Mouse (Mus musculus) forebrain, embryonic 10.5 days (tissue): ENCODE results near the gene Ap1m2. TPM values are rescaled to one million over a fixed set of nuclear protein-coding genes. Genes with fewer than 3 reads are reported as not detected.
A peak's percentile ranks its signal among the peaks of the same experiment; 100 is the strongest.

ENCODE experiments used
- DNase-seq: peaks from one replicate; pipeline ENCODE4 v3.0.0-alpha.2; 2017; ENCODE audit warnings: low spot score; ENCODE audit errors: extremely low spot score
- H3K27ac ChIP-seq: fragments of 300-500 bp; sonication (generic); 2 replicates; pipeline ENCODE4 v1.5.1; 2016; ENCODE audit warnings: mild to moderate bottlenecking
- H3K27me3 ChIP-seq: fragments of 300-500 bp; sonication (generic); 2 replicates; pipeline ENCODE4 v1.6.1; 2016; ENCODE audit warnings: mild to moderate bottlenecking; ENCODE audit not compliant: poor library complexity, severe bottlenecking
- H3K36me3 ChIP-seq: fragments of 300-500 bp; sonication (generic); replicated peaks from 2 replicates; pipeline ENCODE4 v1.6.1; 2016; ENCODE audit warnings: mild to moderate bottlenecking, moderate library complexity
- H3K4me1 ChIP-seq: fragments of 300-500 bp; sonication (generic); 2 replicates; pipeline ENCODE4 v1.6.1; 2016
- H3K4me3 ChIP-seq: fragments of 300-500 bp; sonication (generic); 2 replicates; pipeline ENCODE4 v1.5.1; 2016; ENCODE audit warnings: mild to moderate bottlenecking, moderate library complexity
- H3K9me3 ChIP-seq: fragments of 300-500 bp; sonication (generic); 2 replicates; pipeline ENCODE4 v1.6.1; 2016; ENCODE audit warnings: mild to moderate bottlenecking, moderate library complexity
- WGBS: fragments of 180-500 bp; shearing (Covaris S2); methylation state at CpG from one replicate; pipeline ENCODE4 v1.1.7; 2016; 5-methylcytosine and 5-hydroxymethylcytosine counted together
- polyA plus RNA-seq: library from polyadenylated mRNA; unstranded; fragments of >200 nt; fragmentation: Nextera tagmentation; extraction: Ambion mirVana; gene quantifications from 2 replicates; pipeline ENCODE4 v1.2.1, GENCODE M21; 2016

The Ap1m2 gene
- polyA plus RNA-seq, 1 experiment from 2014 or later = 8.5 TPM

GRCm38 (mm10) chr9:21321513-21321835 is 9.3 kb upstream of the Ap1m2 start:
- Histone ChIP-seq H3K9me3 (no peaks in the 10 kb centered on the region), H3K27ac (peak overlapping the region; percentile 83), H3K36me3 (peaks cover 18% of the 10 kb centered on the region), H3K4me1 (peaks cover 26% of the 10 kb centered on the region), H3K4me3 (peak overlapping the region; percentile 85), H3K27me3 (no peaks in the 10 kb centered on the region)
- WGBS = 17% methylated on average over 6 of the region's 6 CpGs
- DNase-seq = no peak

DNA sequence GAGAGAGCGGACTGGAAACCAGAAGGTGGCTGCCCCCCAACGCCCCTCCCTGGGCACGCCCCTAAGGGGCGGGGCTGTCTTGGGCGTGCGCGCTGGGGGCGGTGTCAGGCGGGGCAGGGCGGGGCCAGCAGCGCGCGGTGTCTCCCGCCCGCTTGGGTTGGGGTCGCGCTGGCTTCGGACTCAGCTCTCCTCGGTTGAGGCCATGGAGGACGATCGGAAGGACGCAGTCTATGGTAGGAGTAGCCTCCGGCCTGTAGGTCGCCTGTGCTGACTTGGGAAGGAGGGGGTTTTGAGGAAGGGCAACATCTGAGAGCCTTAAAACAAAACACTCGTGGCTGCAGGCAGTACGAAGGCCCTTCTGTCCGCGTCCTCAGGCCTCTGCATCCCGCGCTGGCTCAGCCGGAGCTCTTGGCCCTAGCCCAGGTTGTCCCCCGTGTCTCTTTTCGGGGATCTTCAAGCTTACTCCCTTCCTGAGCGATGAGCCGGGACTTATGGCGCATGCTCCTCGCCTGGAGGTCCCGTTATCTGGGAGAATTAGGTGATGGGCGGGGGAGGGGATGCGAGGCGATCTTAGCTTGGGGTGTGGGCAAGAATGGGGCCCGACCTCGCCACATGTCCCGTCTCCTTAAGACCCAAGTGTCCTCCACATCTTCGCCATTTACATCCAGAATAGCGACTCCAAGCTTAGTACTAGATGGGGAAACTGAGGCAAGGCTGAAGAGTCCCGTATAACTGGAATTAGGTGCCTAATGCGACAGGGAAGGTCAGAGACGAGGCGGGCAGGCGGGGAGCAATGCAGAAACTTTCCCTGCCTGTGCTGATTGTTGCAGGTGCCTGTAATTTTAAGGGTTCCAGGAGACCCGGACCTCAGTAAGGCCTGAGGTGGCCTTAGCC is 8.7 kb upstream of the Ap1m2 start, which contains the start of gene Slc44a2:
Gene Slc44a2, plus strand, starts transcription at position 80 of the 894 bp plus-strand sequence.
- Histone ChIP-seq H3K27ac (peak within 1 kb of the TSS; percentile 83), H3K9me3 (no peaks in the 10 kb centered on the region), H3K36me3 (peaks cover 14% of the 10 kb centered on the region), H3K4me3 (peak within 1 kb of the TSS; percentile 85), H3K4me1 (peaks cover 26% of the 10 kb centered on the region), H3K27me3 (no peaks in the 10 kb centered on the region)
- WGBS = under 1% methylated on average over 52 of the region's 52 CpGs
- DNase-seq = peak; percentile 85

DNA sequence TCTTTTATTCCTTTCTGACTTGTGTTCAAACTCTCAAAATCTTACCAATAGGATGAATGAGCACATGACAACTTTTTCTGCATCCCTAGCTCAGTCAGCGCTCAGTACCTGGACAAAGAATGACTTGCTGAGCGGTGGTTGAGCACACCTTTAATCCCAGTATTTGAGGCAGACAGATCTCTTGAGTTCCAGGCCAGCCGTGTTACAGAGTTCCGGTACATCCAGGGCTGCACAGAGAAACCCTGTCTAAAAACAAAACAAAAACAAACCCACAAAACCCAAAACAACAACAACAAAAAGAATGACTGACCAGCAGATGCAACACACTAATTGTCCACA is 8.1 kb upstream of the Ap1m2 start:
- peaks cover 11% of the 10 kb centered on the region for H3K36me3 ChIP-seq
- peaks cover 26% of the 10 kb centered on the region for H3K4me1 ChIP-seq
- no peaks in the 10 kb centered on the region for H3K9me3 ChIP-seq
- no peaks in the 10 kb centered on the region for H3K27me3 ChIP-seq
- peak overlapping the region; percentile 85 for H3K4me3 ChIP-seq
- DNase-seq = no peak
- 26% methylated on average over 4 of the region's 4 CpGs for WGBS
- peak overlapping the region; percentile 83 for H3K27ac ChIP-seq

DNA sequence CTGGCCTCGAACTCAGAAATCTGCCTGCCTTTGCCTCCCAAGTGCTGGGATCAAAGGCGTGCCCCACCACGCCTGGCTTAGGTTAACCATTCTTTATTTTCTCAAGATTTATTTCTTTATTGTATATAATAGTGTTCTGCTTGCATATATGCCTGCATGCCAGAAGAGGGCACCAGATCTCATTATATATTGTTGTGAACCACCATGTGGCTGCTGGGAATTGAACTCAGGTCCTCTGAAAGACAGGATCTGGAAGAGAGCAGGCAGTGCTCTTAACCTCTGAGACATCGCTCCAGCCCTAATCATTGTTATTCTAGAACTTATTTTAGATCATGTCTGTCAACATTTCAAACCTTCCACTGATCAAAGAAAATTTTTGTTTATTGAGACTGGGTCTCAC is 7.4 kb upstream of the Ap1m2 start:
- H3K27ac ChIP-seq = no peak overlapping the region
- H3K9me3 ChIP-seq = no peaks in the 10 kb centered on the region
- no peaks in the 10 kb centered on the region for H3K27me3 ChIP-seq
- no peak for DNase-seq
- WGBS = 92% methylated on average over 4 of the region's 4 CpGs
- no peak overlapping the region for H3K4me3 ChIP-seq
- peaks cover 5% of the 10 kb centered on the region for H3K36me3 ChIP-seq
- peaks cover 26% of the 10 kb centered on the region for H3K4me1 ChIP-seq

DNA sequence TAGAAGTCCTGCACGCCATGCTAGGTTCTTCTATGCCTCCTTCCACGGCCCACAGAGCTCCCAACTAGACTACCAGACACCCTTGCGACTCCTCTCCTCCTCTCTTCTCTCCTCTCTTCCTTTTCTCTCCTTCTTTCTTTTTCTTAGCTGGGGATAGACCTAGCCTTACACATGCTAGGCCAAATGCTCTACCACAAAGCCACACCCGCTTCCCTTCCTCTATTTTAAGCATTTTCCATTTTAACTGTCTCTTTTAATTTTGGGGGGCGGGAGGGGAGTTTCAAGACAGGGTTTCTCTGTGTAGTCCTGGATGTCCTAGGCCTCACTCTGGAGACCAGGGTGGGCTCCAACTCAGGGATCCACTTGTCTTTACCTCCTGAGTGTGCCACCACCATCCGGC is 6.7 kb upstream of the Ap1m2 start:
- H3K27ac ChIP-seq = no peak overlapping the region
- no peaks in the 10 kb centered on the region for H3K36me3 ChIP-seq
- H3K4me1 ChIP-seq = peaks cover 26% of the 10 kb centered on the region
- no peak overlapping the region for H3K4me3 ChIP-seq
- DNase-seq = no peak
- WGBS = 91% methylated on average over 6 of the region's 6 CpGs
- H3K27me3 ChIP-seq = no peaks in the 10 kb centered on the region
- H3K9me3 ChIP-seq = no peaks in the 10 kb centered on the region

DNA sequence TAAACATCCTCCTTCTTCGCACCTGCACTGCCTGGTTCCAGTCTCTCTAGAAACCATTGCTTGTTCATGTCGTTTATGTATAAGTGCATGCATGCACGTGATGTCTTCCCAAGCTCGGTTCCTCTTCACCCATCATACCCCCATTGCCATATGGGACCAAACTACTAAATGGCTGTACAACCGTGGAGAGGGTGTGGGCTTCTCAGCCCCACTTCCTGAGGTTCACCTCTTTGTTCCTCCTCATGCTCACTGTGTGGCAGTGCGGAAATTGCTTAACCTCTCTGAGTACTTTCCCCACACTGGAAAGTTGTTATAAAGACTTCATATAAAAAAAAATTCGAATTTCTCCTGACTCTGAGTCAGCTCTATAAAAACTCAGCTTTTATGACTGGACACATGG is 4.6 kb upstream of the Ap1m2 start:
- no peak for DNase-seq
- Histone ChIP-seq H3K36me3 (no peaks in the 10 kb centered on the region), H3K27me3 (peaks cover 18% of the 10 kb centered on the region), H3K9me3 (no peaks in the 10 kb centered on the region), H3K27ac (no peak overlapping the region), H3K4me1 (peaks cover 19% of the 10 kb centered on the region), H3K4me3 (no peak overlapping the region)
- WGBS = 83% methylated on average over 7 of the region's 7 CpGs

GRCm38 (mm10) chr9:21315421-21315820 is 3.3 kb upstream of the Ap1m2 start:
- H3K4me1 ChIP-seq = peaks cover 8% of the 10 kb centered on the region
- no peak overlapping the region for H3K27ac ChIP-seq
- H3K9me3 ChIP-seq = no peaks in the 10 kb centered on the region
- no peak for DNase-seq
- no peaks in the 10 kb centered on the region for H3K36me3 ChIP-seq
- 68% methylated on average over 5 of the region's 5 CpGs for WGBS
- H3K4me3 ChIP-seq = no peak overlapping the region
- peaks cover 29% of the 10 kb centered on the region for H3K27me3 ChIP-seq

GRCm38 (mm10) chr9:21314367-21315140 is 2.4 kb upstream of the Ap1m2 start:
- 88% methylated on average over 9 of the region's 9 CpGs for WGBS
- H3K27ac ChIP-seq = no peak overlapping the region
- H3K27me3 ChIP-seq = peaks cover 34% of the 10 kb centered on the region

GRCm38 (mm10) chr9:21313394-21313793 is 1.3 kb upstream of the Ap1m2 start:
- Histone ChIP-seq H3K36me3 (no peaks in the 10 kb centered on the region), H3K27me3 (peaks cover 34% of the 10 kb centered on the region), H3K4me3 (no peak overlapping the region), H3K4me1 (peaks cover 8% of the 10 kb centered on the region; the same call in 1 of the 2 replicates), H3K27ac (no peak overlapping the region), H3K9me3 (no peaks in the 10 kb centered on the region)
- WGBS = 7% methylated on average over 11 of the region's 11 CpGs
- DNase-seq = peak; percentile 88

More at GRCm38 (mm10) chr9:21314367-21315140, 2.4 kb upstream of the Ap1m2 start:
- no peak overlapping the region for H3K4me3 ChIP-seq
- no peaks in the 10 kb centered on the region for H3K9me3 ChIP-seq
- H3K36me3 ChIP-seq = no peaks in the 10 kb centered on the region
- H3K4me1 ChIP-seq = peaks cover 6% of the 10 kb centered on the region; the same call in 1 of the 2 replicates
- no peak for DNase-seq

DNA sequence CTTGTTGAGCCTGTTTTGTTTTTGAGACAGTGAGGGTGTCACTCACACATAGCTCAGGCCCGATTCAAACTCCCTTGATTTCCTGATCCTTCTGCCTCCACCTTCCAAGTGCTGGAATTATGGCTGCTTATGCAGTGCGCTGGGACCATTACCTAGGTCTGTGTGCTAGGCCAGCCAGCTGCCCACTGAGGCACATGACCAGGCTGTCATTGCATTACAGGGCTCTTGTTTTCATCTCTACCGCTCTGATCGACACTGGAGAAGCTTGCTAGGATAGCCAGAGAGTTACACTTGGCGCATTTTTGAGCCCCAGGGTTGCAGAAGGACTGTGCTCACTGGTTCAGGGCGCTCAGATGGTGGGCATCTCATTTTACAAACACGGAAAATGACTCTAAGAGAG is 442 bp downstream of the Ap1m2 start:
- H3K27ac ChIP-seq = no peak overlapping the region
- peaks cover 34% of the 10 kb centered on the region for H3K27me3 ChIP-seq
- H3K4me3 ChIP-seq = peak overlapping the region; percentile 24
- no peak for DNase-seq
- peaks cover 8% of the 10 kb centered on the region; the same call in 1 of the 2 replicates for H3K4me1 ChIP-seq
- WGBS = 24% methylated on average over 7 of the region's 7 CpGs
- no peaks in the 10 kb centered on the region for H3K9me3 ChIP-seq
- H3K36me3 ChIP-seq = no peaks in the 10 kb centered on the region

- Histone ChIP-seq H3K4me3 (no peak overlapping the region), H3K36me3 (no peaks in the 10 kb centered on the region), H3K27me3 (peaks cover 34% of the 10 kb centered on the region), H3K27ac (no peak overlapping the region), H3K4me1 (peaks cover 8% of the 10 kb centered on the region; the same call in 1 of the 2 replicates), H3K9me3 (no peaks in the 10 kb centered on the region)
- no peak for DNase-seq
- 84% methylated on average over 15 of the region's 15 CpGs for WGBS
Observed at GRCm38 (mm10) chr9:21309150-21309741, 2.9 kb downstream of the Ap1m2 start.

- DNase-seq = no peak
- WGBS = 89% methylated on average over 7 of the region's 7 CpGs
- Histone ChIP-seq H3K9me3 (peaks cover 4% of the 10 kb centered on the region; the same call in 1 of the 2 replicates), H3K4me3 (no peak overlapping the region), H3K27me3 (peaks cover under 1% of the 10 kb centered on the region; the same call in 1 of the 2 replicates), H3K36me3 (no peaks in the 10 kb centered on the region), H3K27ac (no peak overlapping the region), H3K4me1 (0 out of 2 replicates have a peak, but pooled peaks cover 4% of the 10 kb centered on the region)
Observed at GRCm38 (mm10) chr9:21305065-21305464, 7.1 kb downstream of the Ap1m2 start.
